Mouse (Mus musculus): Measurements from ENCODE around the gene Atp6v0a1. TPM values are rescaled to one million over a fixed set of nuclear protein-coding genes. Genes with fewer than 3 reads are reported as not detected.

Atp6v0a1 gene
- polyA plus RNA-seq, 1 experiment = 294 TPM

DNA sequence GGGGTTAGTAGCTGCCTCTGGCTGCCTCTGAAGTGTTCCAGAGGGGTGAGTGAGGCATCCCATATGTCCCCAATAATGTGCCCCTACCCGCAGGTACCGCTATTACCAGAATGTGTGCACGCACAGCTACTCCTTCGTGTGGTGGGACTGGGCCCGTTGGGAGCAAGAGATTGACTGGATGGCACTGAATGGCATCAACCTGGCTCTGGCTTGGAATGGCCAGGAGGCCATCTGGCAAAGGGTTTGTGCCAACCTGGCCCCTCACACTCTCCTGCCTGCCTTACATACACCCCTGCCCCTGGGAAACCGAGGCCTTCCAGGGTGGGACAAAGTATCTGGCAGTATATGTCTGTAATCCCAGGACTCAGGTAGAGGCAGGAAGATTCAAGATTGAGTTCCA is 61.7 kb downstream of the Atp6v0a1 start:
- H3K27ac ChIP-seq (ENCODE audit: insufficient read depth, low read length) = no peak overlapping the region
- peaks cover 11% of the 10 kb centered on the region for H3K4me1 ChIP-seq (ENCODE audit: control insufficient read depth, insufficient read depth, low read length)
- H3K27me3 ChIP-seq (ENCODE audit: control insufficient read depth, insufficient read depth, low read length) = no peaks in the 10 kb centered on the region
- peak overlapping the region; percentile 72 for H3K4me3 ChIP-seq (replicated peaks; ENCODE audit: insufficient read depth, low read depth, low read length)
- WGBS = 7% methylated on average over 6 of the region's 6 CpGs
- no peak for TF ChIP-seq POLR2A (IDR thresholded peaks at IDR 0.05; ENCODE audit: borderline replicate concordance, insufficient read depth, low read length)
- TF ChIP-seq CTCF (IDR thresholded peaks at IDR 0.05; ENCODE audit: borderline replicate concordance, insufficient read depth, low read depth, low read length) = no peak
- no peak for DNase-seq

DNA sequence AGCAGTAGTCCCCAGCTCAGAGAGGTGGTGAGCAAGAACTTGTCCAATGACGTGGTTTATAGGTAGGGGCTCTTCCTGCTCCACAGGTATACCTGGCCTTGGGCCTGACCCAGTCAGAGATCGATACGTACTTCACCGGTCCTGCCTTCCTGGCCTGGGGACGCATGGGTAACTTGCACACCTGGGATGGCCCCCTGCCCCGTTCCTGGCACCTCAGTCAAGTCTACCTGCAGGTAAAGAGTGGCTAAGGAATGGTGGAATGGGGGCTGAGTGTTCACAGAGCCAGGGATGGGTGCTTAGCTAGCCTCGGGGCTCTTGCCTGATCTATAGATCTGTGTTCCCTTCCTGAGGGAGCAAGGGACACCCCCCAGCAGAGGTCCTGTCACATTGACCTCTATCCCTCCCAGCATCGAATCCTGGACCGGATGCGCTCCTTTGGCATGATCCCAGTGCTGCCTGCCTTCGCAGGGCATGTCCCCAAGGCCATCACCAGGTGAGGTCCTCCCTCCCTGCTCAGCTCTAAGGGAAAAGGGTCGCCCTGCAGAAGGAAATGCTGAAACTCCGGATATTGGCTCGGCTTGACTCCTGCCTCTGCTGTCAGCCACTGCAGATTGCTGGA is 62.7 kb downstream of the Atp6v0a1 start:
- no peak overlapping the region for H3K27ac ChIP-seq (ENCODE audit: insufficient read depth, low read length)
- no peak for DNase-seq
- H3K4me3 ChIP-seq (replicated peaks; ENCODE audit: insufficient read depth, low read depth, low read length) = no peak overlapping the region
- TF ChIP-seq CTCF (IDR thresholded peaks at IDR 0.05; ENCODE audit: borderline replicate concordance, insufficient read depth, low read depth, low read length) (no peak), POLR2A (IDR thresholded peaks at IDR 0.05; ENCODE audit: borderline replicate concordance, insufficient read depth, low read length) (no peak)
- H3K4me1 ChIP-seq (ENCODE audit: control insufficient read depth, insufficient read depth, low read length) = peaks cover 11% of the 10 kb centered on the region
- no peaks in the 10 kb centered on the region for H3K27me3 ChIP-seq (ENCODE audit: control insufficient read depth, insufficient read depth, low read length)
- WGBS = 75% methylated on average over 14 of the region's 14 CpGs

DNA sequence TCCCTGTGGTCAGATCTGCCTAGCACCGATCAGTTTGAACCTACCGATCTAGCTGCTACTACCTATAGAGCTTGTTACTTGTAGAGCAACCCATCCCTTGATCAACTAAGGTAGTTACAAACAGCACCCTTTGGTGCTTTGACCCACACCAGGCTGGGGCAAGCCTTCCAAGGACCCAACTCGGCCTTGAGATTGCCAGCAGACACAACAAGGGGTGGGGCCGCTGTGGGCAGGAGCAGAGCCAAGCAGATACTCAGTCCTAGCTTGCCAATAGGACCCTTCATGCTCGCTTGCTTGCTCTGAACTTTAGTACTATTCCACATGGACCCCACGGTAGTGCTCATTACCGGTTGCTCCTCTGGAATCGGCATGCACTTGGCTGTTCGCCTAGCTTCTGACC is 68.9 kb downstream of the Atp6v0a1 start, which contains the start of gene Hsd17b1:
TSS of gene Hsd17b1 (plus strand) at position 291 of the 400 bp plus-strand sequence.
- no peak for DNase-seq
- H3K27ac ChIP-seq (ENCODE audit: insufficient read depth, low read length) = no peak within 1 kb of the TSS
- H3K4me1 ChIP-seq (ENCODE audit: control insufficient read depth, insufficient read depth, low read length) = peaks cover under 1% of the 10 kb centered on the region; the same call in 1 of the 2 replicates
- WGBS = 66% methylated on average over 9 of the region's 9 CpGs
- no peak within 1 kb of the TSS for H3K4me3 ChIP-seq (replicated peaks; ENCODE audit: insufficient read depth, low read depth, low read length)
- no peak for TF ChIP-seq CTCF (IDR thresholded peaks at IDR 0.05; ENCODE audit: borderline replicate concordance, insufficient read depth, low read depth, low read length)
- TF ChIP-seq POLR2A (IDR thresholded peaks at IDR 0.05; ENCODE audit: borderline replicate concordance, insufficient read depth, low read length) = no peak
- H3K27me3 ChIP-seq (ENCODE audit: control insufficient read depth, insufficient read depth, low read length) = no peaks in the 10 kb centered on the region

DNA sequence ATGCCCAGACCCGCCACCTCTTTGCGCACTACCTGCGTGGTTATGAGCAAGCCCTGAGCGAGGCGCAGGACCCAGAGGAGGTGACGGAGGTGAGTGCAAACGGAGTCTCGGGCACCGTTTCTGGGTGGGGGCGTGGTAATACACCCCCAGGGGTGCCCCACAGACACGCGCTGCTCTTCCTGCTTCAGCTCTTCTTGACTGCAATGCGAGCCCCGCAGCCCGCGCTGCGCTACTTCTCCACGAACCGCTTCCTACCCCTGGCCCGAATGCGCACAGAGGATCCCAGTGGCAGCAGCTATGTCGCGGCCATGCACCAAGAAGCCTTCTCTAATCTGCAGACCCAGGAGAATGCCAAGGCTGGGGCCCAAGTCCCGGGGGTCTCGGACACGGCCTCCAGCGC is 70.5 kb downstream of the Atp6v0a1 start:
- WGBS = 27% methylated on average over 27 of the region's 27 CpGs

DNA sequence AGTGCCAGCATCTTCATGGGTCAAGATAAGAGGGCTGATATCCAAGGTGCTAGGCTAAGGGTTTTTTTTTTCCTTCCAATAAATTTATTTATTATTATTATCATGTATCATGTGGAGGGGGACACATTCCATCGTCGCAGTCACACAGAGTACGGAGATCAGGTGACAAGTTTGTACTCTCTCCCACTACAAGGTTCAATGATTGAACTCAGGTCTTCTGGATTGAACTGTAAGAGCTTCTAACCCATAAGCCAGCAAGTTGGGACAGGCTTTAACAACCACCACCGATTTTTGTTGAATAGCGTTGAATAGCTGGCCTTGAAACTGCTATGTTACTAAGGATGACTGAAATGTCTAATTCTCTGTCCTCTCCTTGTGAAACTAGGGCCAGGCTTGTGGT is 71.2 kb downstream of the Atp6v0a1 start:
- Histone ChIP-seq H3K27me3 (ENCODE audit: control insufficient read depth, insufficient read depth, low read length) (no peaks in the 10 kb centered on the region), H3K4me3 (replicated peaks; ENCODE audit: insufficient read depth, low read depth, low read length) (no peak overlapping the region), H3K27ac (ENCODE audit: insufficient read depth, low read length) (no peak overlapping the region), H3K4me1 (ENCODE audit: control insufficient read depth, insufficient read depth, low read length) (peaks cover 5% of the 10 kb centered on the region; the same call in 1 of the 2 replicates)
- no peak for DNase-seq
- TF ChIP-seq POLR2A (IDR thresholded peaks at IDR 0.05; ENCODE audit: borderline replicate concordance, insufficient read depth, low read length) (no peak), CTCF (IDR thresholded peaks at IDR 0.05; ENCODE audit: borderline replicate concordance, insufficient read depth, low read depth, low read length) (no peak)
- WGBS = 82% methylated on average over 5 of the region's 5 CpGs

More for the DNA sequence above, 70.5 kb downstream of the Atp6v0a1 start:
- H3K4me1 ChIP-seq (ENCODE audit: control insufficient read depth, insufficient read depth, low read length) = peaks cover 5% of the 10 kb centered on the region; the same call in 1 of the 2 replicates
- H3K27ac ChIP-seq (ENCODE audit: insufficient read depth, low read length) = no peak overlapping the region
- no peaks in the 10 kb centered on the region for H3K27me3 ChIP-seq (ENCODE audit: control insufficient read depth, insufficient read depth, low read length)
- no peak overlapping the region for H3K4me3 ChIP-seq (replicated peaks; ENCODE audit: insufficient read depth, low read depth, low read length)
- DNase-seq = no peak
- TF ChIP-seq CTCF (IDR thresholded peaks at IDR 0.05; ENCODE audit: borderline replicate concordance, insufficient read depth, low read depth, low read length) = no peak
- no peak for TF ChIP-seq POLR2A (IDR thresholded peaks at IDR 0.05; ENCODE audit: borderline replicate concordance, insufficient read depth, low read length)

DNA sequence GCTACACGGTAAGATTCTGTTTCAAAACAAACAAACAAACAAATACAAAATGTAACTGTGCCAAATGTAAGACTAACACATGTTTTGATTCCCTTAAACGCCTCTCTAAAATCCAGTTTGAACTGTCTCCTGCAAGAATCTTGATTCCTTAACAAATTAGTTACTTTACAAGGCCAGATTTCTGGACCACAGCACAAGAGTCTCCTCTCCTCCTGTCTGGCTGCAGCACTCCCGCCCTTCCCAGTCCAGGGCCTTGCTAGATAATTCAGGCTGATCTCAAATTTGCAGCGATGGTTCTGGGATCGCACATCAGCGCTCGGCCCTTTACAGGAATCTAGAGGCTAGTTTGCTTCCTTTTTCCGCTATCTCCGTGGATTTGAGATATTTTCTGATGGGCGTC is 72.4 kb downstream of the Atp6v0a1 start:
- DNase-seq = no peak
- Histone ChIP-seq H3K27me3 (ENCODE audit: control insufficient read depth, insufficient read depth, low read length) (no peaks in the 10 kb centered on the region), H3K4me1 (ENCODE audit: control insufficient read depth, insufficient read depth, low read length) (peaks cover 10% of the 10 kb centered on the region; the same call in 1 of the 2 replicates), H3K4me3 (replicated peaks; ENCODE audit: insufficient read depth, low read depth, low read length) (peak overlapping the region; percentile 68), H3K27ac (ENCODE audit: insufficient read depth, low read length) (peak overlapping the region; percentile 4; the same call in 1 of the 2 replicates)
- 10% methylated on average over 10 of the region's 10 CpGs for WGBS
- TF ChIP-seq CTCF (IDR thresholded peaks at IDR 0.05; ENCODE audit: borderline replicate concordance, insufficient read depth, low read depth, low read length) (no peak), POLR2A (IDR thresholded peaks at IDR 0.05; ENCODE audit: borderline replicate concordance, insufficient read depth, low read length) (no peak)

DNA sequence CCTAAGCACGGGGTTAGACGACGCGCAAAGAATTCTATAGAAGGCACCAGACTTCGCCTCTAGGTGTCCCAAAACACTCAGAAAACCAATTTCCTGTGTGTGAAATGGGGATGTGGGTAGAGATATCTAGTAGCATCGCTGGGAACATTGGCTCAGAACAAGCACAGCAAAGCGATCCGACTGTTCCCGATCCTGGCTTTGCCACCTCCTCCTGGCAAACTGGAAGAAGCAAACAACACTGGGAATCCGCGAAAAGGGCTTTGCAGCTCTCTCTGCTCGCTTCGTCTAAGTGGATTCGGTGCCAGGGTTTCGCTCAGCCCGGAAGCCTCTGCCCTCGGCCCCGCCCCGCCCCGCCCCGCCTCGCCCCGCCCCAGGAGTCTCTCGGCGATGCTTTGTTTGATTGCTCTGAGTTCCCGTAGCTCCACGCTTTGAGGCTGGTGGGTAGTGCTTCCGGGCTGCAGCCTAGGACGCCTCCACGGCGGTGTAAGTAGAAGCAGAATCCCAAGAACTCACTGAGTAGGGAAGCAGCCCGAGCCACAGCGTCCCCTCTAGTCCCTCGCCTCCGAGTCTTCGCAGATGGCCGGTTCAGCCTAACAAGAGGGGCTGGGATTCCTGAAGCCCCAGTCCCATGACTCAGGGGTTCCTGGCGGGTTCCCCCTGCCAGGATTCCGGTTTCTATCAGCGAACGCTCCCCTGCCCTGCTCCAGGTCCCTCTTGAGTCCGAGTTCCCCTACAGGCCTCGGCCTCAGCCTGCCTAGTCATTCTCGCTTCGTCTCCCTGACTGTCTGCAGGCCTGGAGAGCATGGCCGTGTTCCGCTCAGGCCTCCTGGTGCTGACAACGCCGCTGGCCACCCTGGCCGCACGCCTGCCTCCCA is 73.2 kb downstream of the Atp6v0a1 start, which contains the start of gene Coasy:
TSS of gene Coasy (plus strand) at position 358 of the 875 bp plus-strand sequence.
- Histone ChIP-seq H3K27ac (ENCODE audit: insufficient read depth, low read length) (peak within 1 kb of the TSS; percentile 55), H3K4me1 (ENCODE audit: control insufficient read depth, insufficient read depth, low read length) (peaks cover 11% of the 10 kb centered on the region; the same call in 1 of the 2 replicates), H3K4me3 (replicated peaks; ENCODE audit: insufficient read depth, low read depth, low read length) (peak within 1 kb of the TSS; percentile 73), H3K27me3 (ENCODE audit: control insufficient read depth, insufficient read depth, low read length) (no peaks in the 10 kb centered on the region)
- under 1% methylated on average over 51 of the region's 51 CpGs for WGBS
- TF ChIP-seq CTCF (IDR thresholded peaks at IDR 0.05; ENCODE audit: borderline replicate concordance, insufficient read depth, low read depth, low read length) = peak; percentile 35; the same call in 1 of the 2 replicates
- peak; percentile 78 for TF ChIP-seq POLR2A (IDR thresholded peaks at IDR 0.05; ENCODE audit: borderline replicate concordance, insufficient read depth, low read length)
- DNase-seq = peak; percentile 90 to 91
